Mouse (Mus musculus): ENCODE measurements around the gene Aspg.
A peak's percentile ranks its signal among the peaks of the same experiment; 100 is the strongest.

Aspg gene

GRCm38 (mm10) chr12:112106541-112106971, at the start of gene Aspg:
Aspg (plus strand) TSS chr12:112106679.
- DNase-seq (ENCODE audit: low read depth, low spot score) = no peak

DNA sequence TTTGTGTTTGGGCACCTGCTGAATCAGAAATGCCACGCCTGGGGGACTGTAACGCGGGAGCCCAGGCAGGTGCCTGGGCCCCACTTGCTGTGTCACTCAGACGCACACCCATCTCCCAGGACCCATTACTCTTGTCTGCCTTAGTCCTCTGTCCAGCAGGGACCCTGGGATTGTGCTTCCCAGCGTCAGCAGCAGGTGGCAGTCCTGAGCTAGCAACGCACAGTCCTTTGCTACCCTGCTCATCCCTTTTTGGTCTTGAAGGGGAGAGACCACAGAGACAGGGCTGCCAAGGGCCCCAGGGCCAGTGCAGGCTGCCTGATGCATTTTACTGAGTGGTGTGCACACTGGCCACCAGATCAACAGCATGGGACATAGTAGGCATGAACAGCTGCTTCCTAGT, 28.8 kb upstream of the Aspg start:
- DNase-seq (ENCODE audit: low read depth, low spot score) = peak; percentile 67

- DNase-seq (ENCODE audit: low read depth, low spot score) = no peak
Observed at GRCm38 (mm10) chr12:112079911-112080310, 26.6 kb upstream of the Aspg start.

DNA sequence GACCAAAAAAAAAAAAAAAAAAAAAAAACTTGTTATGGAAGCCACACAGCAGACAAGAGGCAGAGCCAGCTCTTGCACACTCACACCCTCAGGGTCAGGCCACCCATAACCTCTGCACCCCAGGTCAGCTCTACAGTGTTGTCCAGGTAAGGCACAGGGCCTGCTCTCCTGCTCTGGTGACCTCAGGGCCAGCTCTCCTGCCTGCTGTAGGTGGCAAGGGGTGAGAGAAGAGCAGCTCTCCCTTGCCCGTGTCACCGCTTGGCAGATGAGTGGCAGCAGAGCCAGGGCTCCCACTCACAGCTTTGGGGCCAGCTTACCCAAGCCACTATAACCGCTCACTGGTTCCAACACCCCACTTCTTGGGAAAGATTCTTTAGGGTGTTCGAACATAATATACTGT, 25.6 kb upstream of the Aspg start:
- DNase-seq (ENCODE audit: low read depth, low spot score) = no peak

- no peak for DNase-seq (ENCODE audit: low read depth, low spot score)
Observed at GRCm38 (mm10) chr12:112082241-112082640, 24.2 kb upstream of the Aspg start.

- DNase-seq (ENCODE audit: low read depth, low spot score) = no peak
Observed at GRCm38 (mm10) chr12:112086250-112086649, 20.2 kb upstream of the Aspg start.

- DNase-seq (ENCODE audit: low read depth, low spot score) = no peak
Observed at GRCm38 (mm10) chr12:112086726-112087125, 19.8 kb upstream of the Aspg start.

GRCm38 (mm10) chr12:112088609-112089324, 17.7 kb upstream of the Aspg start:
- DNase-seq (ENCODE audit: low read depth, low spot score) = no peak

DNA sequence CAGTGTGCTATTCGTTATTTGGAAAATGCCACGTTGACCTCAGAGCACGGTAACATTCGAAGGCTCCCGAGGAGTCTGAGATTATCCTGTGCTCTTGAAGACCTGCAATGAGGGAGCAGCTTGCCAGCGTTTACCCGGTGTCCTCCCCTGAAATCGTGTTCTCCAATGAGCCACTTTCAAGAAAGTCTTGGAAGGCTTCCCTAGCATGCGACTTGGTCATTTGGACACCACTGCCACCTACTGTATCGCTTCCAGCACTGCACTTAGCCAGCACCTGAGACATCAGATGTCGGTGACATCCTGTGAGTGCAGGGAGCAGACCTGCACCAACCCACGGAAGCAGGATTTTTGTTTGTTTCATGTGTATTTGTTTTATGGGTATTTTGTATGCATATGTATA, 15.4 kb upstream of the Aspg start:
- DNase-seq (ENCODE audit: low read depth, low spot score) = peak; percentile 80

GRCm38 (mm10) chr12:112094261-112094880, 12.1 kb upstream of the Aspg start:
- DNase-seq (ENCODE audit: low read depth, low spot score) = no peak

DNA sequence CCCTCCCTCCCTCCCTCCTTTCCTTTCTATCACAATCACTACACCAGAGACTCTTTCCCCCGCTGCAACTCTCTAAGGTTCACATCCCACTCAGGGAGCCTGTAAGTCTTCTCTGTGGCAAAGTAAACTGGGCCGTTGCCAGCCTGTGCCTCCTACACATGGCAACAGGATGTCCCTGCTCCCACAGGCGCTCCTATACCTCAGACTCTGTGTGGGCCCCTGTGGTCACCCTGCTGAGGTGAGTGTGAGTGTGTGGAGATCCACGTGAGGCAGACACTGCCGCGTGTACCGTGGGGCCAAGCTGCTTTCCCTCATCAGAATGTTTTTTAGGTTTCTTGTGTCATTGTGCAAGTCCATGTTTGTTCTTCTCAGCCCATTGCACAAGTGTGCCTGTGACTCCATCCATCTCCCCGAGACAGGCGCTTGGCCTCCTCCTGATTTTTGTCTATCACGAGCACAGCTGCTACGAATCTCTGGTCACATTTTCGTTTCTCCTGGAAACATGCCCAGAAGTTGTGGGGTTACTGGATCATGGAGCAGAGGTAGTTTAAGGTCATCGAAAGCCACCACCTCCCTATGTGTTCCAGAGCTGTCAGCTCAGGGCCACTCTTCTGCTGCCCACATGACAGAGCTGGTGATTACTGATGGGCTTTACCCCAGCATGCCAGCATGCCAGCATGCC, 10.3 kb upstream of the Aspg start:
- peak; percentile 19 for DNase-seq (ENCODE audit: low read depth, low spot score)

DNA sequence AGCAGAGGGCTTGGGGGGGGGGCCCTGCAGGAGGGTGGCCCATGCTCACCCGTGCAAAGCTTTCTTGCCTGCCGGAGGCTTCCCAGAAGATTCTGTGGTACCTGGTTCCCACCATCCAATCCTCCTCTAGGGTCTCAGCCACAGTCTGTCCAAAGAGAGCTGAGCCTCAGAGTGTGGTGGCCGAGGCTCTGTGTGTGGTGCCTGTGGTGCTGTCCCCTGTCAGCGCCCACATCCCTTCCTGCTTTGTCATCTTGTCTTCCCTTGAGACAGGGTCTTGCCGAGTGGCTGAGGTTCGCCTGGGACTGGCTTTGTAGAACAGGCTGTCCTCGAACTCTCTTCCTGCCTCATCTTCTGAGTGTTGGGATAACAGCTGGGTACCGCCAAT, 9.8 kb upstream of the Aspg start:
- DNase-seq (ENCODE audit: low read depth, low spot score) = no peak

GRCm38 (mm10) chr12:112100106-112100505, 6.4 kb upstream of the Aspg start:
- DNase-seq (ENCODE audit: low read depth, low spot score) = no peak

DNA sequence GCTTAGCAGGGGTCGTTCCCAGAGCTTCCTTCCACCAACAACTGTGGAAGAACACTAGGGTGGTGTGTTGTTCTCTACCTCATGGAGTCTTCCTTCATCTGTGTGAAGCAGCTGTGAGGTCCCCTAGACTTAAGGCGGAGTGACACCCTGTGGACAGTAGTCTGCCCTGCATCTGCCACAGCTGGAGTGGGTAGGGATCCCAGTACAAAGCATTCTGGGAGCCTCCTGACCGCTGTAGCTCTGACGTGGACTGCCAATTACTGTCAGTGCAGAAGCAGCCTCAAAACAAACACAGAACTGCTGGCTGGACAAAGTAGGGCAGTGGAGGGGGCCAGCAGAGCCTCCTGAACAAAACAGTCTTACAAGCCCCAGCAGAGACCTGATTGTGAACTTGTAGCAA, 5.4 kb upstream of the Aspg start:
- DNase-seq (ENCODE audit: low read depth, low spot score) = peak; percentile 15

- peak; percentile 34 for DNase-seq (ENCODE audit: low read depth, low spot score)
Observed at GRCm38 (mm10) chr12:112103179-112103578, 3.3 kb upstream of the Aspg start.

DNA sequence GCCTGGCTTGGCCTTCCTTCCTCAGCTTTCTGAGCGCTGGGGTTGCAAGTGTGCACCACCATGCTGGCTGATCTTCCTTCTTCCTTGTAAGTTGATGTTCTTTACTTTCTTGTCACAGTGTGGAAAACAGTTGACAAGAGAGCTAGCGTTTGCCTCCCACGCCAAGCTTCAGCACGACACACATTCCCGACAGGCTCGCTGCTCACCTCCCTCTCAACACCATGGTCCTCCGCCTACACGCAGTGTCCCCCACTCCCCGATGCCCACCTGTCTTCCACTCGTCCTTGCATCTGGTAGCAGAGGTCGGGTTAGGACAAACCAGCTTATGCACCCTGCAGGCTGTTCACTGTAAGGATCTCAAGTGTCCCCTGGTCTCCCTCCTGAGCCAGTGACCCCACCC, 1.6 kb upstream of the Aspg start:
- DNase-seq (ENCODE audit: low read depth, low spot score) = no peak

DNA sequence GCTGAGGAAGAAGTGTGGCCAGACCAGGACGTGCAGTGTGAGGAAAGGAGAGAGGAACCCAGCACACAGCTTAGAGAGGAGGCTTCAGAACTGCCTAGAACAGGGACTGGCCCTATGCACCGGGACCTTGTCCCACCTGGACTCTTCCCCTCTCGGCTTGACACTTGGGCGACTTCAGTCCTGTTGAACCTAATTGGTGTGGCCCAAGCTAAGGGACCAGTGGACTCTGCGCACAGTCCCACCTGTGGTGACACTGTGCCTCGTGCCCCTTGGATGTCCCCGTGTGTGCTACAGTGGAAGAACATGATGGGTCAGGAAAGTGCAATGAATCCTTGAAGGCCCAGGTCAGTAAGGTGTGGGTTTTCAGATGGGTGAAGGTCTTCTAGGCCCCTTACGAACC, 1.2 kb downstream of the Aspg start:
- no peak for DNase-seq (ENCODE audit: low read depth, low spot score)

DNA sequence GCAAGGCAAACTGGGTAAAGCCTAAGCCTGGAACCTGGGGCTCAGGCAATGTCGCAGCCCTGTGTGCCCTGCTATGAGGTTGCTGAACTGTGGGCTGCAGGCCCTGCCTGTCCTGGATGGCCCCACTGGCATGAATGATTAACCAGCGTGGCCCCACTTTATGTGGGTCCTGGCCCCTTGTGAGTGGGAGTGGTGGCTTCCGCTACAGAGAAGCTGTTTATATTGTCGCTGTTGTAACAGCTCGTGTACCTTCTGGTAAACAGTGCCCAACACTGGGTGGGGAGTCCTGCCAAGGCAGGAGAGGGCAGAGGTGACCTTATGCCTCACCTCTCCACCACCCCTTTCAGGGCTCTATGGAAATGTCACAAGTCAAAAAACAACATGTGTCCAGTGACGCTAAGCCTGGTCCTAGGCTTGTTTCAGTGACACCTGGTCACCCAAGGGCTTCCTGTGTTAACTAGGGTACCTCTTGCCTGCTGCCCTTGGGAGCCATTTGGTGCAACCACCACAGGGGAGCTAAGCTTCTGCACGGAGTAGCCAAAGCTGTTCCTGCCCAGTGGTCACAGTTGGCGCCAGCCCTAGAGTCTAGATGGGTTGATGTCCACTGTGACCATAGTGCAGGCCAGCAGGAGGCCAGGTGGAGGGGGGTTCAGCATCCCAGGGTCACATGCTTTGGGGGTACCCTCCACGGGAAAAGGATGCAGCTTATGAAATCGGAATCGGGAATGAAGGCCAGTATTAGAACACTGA, 2.4 kb downstream of the Aspg start:
- no peak for DNase-seq (ENCODE audit: low read depth, low spot score)

GRCm38 (mm10) chr12:112109701-112110100, 3.2 kb downstream of the Aspg start:
- DNase-seq (ENCODE audit: low read depth, low spot score) = no peak

- DNase-seq (ENCODE audit: low read depth, low spot score) = no peak
Observed at GRCm38 (mm10) chr12:112111323-112111722, 4.8 kb downstream of the Aspg start.

- DNase-seq (ENCODE audit: low read depth, low spot score) = no peak
Observed at GRCm38 (mm10) chr12:112112235-112112634, 5.8 kb downstream of the Aspg start.

Measured in 3T3-L1 (cell line).